Mouse (Mus musculus): Measurements from ENCODE around the gene Gm4181. TPM values are rescaled to one million over a fixed set of nuclear protein-coding genes. Genes with fewer than 3 reads are reported as not detected.

Gene Gm4181
- polyA plus RNA-seq (2015; fragmentation: Nextera tagmentation; extraction: Ambion mirVana) = not detected in 2 replicates

GRCm38 (mm10) chr14:51635566-51635965 is at the start of gene Gm4181:
Gm4181 (minus strand) TSS chr14:51635666.

GRCm38 (mm10) chr14:51611210-51611609 is 24.3 kb downstream of the Gm4181 start, which contains the start of gene Gm17078:
Gm17078 (minus strand) TSS chr14:51611310.

GRCm38 (mm10) chr14:51592039-51592438 is 43.4 kb downstream of the Gm4181 start, which contains the start of gene Gm17174:
Gm17174 (minus strand) TSS chr14:51592139.

Other genes starting within 250 kb of the Gm4181 start
- gene Vmn2r88, start 224.8 kb downstream of the Gm4181 start, polyA plus RNA-seq (2015; fragmentation: Nextera tagmentation; extraction: Ambion mirVana) = not detected in 2 replicates
- 0.06 TPM in 1 of 2 replicates, not detected in the other for gene Vmn2r89, start 183.8 kb downstream of the Gm4181 start, polyA plus RNA-seq (2015; fragmentation: Nextera tagmentation; extraction: Ambion mirVana)
- not detected in 2 replicates for gene Gm5622, start 82.9 kb downstream of the Gm4181 start, polyA plus RNA-seq (2015; fragmentation: Nextera tagmentation; extraction: Ambion mirVana)
- not detected in 2 replicates for gene Gm17175, start 61.6 kb downstream of the Gm4181 start, polyA plus RNA-seq (2015; fragmentation: Nextera tagmentation; extraction: Ambion mirVana)
- gene Gm17174, start 43.5 kb downstream of the Gm4181 start, polyA plus RNA-seq (2015; fragmentation: Nextera tagmentation; extraction: Ambion mirVana) = not detected in 2 replicates
- gene Gm17078, start 24.4 kb downstream of the Gm4181 start, polyA plus RNA-seq (2015; fragmentation: Nextera tagmentation; extraction: Ambion mirVana) = not detected in 2 replicates
- gene Gm17079, start 59.8 kb upstream of the Gm4181 start, polyA plus RNA-seq (2015; fragmentation: Nextera tagmentation; extraction: Ambion mirVana) = not detected in 2 replicates
- not detected in 2 replicates for gene Gm5800, start 81.5 kb upstream of the Gm4181 start, polyA plus RNA-seq (2015; fragmentation: Nextera tagmentation; extraction: Ambion mirVana)
- gene Ang4, start 137.9 kb upstream of the Gm4181 start, polyA plus RNA-seq (2015; fragmentation: Nextera tagmentation; extraction: Ambion mirVana) = 0.33 and 0.36 TPM in 2 replicates
- gene AY358078, start 164.4 kb upstream of the Gm4181 start, polyA plus RNA-seq (2015; fragmentation: Nextera tagmentation; extraction: Ambion mirVana) = not detected in 2 replicates
- 0.30 TPM in 1 of 2 replicates, not detected in the other for gene Ear6, start 218.0 kb upstream of the Gm4181 start, polyA plus RNA-seq (2015; fragmentation: Nextera tagmentation; extraction: Ambion mirVana)
- gene Mettl17, start 249.2 kb upstream of the Gm4181 start, polyA plus RNA-seq (2015; fragmentation: Nextera tagmentation; extraction: Ambion mirVana) = 28.6 and 34.4 TPM in 2 replicates